Mouse (Mus musculus) hindlimb bud, embryonic 11.5 days (tissue): Measurements from ENCODE around the gene Bace1.
"Not testable (repeated sequence)": the region's sequence is repeated elsewhere in the genome, so short reads cannot be mapped to it uniquely, and the experiment has no call there.

Source experiments
- DNase-seq: peaks from one replicate; pipeline ENCODE4 v3.0.0-alpha.2; 2012; ENCODE audit warnings: low read depth, low spot score; ENCODE audit errors: extremely low spot score

Bace1 gene

DNA sequence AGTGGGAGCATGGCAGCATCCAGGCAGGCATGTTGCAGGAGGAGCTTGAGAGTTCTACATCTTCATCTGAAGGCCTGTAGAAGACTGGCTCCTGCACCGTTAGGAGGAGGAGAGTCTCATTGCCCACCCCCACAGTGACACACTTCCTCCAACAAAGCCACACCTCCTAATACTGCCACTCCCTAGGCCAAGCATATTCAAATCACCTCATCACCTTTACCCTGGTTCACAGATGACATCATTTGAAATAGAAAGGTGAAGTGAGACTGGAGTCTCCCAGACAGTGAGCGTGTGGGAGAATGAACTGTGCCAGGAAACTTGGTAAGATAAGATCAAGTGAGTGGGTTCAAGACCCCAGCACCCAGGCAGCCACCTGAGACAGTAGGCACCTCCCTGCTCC, 4.9 kb upstream of the Bace1 start:
- DNase-seq: no peak

DNA sequence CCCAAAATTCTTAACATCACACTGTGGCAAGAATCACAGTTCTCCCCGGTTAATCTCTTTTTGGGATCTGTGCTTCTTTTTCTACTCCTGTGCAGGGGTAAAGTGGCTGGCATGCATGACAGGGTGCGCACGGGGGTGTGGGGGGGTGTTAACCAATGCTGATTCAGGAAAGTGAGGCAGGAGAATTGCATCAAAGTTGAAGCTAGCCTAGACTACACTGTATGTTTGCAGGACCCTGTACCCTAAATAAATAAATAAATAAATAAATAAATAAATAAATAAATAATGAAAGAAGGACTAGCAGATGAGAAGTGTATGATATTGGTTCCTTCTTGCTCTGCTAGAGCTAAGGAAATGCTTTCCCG, 329 bp upstream of the Bace1 start:
- DNase-seq: no peak

DNA sequence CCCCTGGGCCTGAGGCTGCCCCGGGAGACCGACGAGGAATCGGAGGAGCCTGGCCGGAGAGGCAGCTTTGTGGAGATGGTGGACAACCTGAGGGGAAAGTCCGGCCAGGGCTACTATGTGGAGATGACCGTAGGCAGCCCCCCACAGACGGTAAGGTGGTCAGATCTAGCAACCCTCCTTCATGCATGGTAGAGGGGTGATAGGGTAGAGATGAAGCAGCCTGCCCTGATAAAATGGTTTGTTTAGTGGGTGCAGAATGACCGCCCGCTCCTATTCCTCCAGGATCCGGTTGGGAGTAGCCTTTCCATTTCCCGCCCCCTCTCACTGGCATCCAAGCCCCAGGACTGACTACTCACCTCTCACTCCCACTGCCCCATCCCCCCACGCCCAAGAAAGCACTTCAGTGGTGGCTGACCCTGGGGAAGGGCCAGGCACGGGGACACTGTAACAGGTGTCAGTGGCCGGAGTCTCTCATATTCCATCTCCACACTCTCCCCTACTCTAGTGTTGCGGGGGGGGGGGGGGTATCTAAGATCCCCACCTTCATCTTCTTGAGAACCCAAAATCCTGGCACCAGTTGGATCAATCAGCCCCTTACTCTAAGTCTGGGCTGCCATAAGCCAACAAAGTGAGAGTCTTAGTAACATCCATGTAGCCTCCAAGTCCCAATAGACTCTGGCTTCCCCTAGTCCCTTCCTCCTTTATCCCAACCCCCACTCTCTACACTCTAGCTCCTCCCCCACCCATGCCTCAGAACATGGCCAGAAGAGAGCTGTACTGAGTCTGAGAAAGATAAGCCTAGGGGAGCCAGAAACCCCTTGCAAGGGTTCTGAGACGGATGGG, 980 bp downstream of the Bace1 start:
- DNase-seq: no peak

DNA sequence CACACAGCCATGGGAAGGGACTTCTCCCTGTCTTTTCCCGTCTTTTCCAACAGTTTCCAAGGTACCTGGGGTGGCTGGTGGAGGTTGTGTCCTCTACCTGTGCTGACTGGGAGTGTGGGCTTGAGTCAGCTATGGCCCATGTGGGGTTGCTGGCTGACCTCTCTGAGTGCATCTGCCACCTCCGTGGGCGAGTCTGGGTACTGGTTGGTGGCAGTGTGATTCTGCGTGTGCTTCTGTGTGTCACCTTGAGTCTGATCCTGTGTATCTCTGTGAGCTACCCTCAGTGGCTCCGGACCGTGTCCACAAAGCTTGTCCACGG, 1.6 kb downstream of the Bace1 start:
- DNase-seq: no peak

DNA sequence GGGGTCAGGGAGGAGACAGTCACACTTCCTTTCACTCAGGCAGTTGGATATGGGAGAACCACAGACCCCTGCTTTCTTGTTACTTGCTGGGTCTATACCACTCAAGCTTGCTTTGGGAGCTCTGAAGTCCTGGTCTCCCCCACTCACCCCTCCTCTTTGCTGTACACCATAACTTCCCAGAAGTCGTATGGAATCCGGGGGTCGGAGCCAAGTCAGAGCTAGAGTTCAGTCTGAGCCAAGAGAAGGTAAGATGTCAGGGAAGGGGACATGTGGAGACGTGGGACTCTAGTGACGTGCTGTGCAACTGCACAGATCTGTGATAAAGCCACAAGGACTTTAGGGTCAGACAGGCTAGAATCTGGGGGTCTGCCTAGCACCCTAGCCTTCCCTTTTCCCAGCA, 2.0 kb downstream of the Bace1 start:
- no peak for DNase-seq

DNA sequence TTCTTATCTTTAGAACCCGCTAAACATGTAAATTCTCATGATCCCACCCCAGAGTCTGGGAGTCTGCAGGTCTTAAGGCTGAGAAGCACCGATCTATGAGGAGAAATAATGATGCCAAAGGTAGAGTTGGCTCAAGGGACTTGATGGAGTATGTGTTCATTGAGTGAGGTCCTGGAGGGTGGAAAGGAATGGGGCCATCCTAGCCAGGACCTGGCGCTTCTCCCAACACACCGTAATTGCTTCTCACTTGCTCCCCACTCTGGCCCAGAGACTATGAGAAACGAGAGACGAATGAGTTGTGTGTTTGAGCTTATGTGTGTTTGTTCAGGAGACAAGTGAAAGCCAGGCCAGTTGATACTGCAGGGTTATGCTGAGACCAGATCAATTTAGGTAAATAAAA, 3.1 kb downstream of the Bace1 start:
- no peak for DNase-seq

DNA sequence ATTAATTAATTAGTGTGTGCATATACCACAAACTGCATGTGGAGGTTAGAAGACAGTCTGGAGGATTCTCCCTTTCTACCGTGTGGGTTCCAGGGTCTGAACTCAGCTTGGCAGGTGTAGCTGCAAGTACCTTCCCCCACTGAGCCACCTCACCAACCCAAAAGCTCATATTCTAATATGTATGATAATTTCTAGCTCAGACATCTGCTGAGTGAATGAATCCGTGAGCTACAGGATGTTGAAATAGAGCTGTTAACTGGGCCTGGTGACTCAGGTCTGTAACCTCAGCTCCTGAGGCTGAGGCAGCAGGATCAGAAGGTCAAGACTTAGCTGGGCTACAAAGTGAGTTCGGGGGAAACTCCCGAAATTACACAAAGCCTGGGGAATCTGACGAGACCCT, 4.6 kb downstream of the Bace1 start:
- no peak for DNase-seq

DNA sequence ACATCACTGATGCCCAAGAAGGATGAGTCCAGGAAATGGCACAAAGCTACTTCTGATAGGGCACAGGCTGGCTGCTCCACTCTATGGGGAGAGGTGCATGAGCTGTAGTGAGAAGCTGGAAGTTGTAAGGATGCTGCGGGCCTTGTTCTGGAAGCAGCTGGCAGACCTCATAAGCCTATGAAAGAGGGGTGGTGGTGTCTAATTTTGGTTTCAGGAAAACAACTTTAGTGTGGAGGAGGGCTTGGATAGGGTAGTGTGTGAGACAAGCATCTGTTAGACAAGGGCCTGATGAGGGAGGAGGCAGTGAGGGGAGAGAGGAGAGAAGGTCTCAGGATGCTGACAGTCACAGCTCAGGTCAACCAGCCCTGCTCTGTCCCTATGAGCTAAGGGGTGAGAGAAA, 5.4 kb downstream of the Bace1 start:
- no peak for DNase-seq

DNA sequence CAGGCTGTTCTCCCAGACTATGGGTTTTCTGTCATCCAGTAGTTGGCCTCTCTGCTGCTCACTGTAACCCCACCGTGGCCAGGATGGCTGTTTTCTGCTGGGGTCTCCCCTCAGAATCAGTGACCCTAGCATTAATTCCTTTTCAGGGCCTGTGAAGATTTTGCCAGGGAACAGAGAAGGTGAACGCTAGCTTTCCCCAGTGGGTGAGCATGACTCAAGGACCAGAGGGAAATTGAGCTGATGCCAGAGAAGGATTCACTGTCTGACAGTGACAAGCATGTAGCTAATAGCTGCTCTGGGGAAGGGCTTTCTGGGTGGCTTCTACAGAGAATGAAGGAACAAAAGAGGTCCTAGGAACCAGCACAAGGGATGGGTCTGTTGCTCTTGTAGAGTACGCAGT, 7.2 kb downstream of the Bace1 start:
- DNase-seq: no peak

DNA sequence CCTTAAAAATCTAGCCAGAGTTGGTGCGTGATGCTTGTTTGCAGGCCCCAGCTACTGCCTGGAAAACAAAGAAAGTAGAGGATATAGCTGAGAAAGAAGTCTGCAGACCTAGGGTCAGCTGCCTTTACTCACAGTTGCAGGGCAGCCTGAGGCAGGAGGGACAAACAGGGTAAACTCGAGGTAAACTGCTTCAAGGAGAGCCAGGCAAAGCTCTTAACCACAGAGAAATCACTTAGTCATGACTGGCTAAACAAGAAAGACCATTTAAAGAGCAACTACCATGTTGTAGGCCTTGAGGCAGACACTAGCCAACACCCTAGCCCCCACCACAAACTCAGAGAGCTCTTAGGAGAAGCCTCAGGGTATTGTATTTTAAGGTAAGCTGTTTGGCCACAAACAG, 7.8 kb downstream of the Bace1 start:
- not testable (repeated sequence) for DNase-seq

DNA sequence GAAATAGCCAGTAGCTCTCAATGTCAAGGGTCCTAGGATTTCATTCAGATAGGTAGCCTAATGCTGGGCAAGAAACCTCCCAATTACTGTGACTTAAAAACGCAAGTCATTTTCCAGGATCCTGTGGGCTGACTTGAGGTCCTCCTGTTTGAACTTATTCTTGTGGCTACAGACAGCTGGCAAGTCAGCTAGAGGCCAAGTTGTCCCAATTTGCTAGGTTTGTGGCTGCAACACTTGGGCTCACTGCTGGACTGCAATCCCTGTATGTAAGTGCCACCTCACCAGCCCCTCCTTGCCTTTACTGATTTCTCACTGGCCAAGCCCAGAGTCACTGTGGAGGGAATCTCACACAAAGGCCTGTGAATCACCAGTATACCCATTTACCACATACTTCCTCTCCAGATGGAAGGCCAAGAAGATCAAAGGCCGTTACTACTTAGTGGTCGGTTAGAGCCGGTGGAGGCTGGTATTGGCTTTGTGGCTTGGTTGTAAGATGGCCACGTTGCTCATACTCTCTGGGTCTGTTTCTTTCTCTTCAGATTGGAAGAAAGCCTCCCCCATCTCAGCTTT, 8.6 kb downstream of the Bace1 start:
- DNase-seq: no peak

DNA sequence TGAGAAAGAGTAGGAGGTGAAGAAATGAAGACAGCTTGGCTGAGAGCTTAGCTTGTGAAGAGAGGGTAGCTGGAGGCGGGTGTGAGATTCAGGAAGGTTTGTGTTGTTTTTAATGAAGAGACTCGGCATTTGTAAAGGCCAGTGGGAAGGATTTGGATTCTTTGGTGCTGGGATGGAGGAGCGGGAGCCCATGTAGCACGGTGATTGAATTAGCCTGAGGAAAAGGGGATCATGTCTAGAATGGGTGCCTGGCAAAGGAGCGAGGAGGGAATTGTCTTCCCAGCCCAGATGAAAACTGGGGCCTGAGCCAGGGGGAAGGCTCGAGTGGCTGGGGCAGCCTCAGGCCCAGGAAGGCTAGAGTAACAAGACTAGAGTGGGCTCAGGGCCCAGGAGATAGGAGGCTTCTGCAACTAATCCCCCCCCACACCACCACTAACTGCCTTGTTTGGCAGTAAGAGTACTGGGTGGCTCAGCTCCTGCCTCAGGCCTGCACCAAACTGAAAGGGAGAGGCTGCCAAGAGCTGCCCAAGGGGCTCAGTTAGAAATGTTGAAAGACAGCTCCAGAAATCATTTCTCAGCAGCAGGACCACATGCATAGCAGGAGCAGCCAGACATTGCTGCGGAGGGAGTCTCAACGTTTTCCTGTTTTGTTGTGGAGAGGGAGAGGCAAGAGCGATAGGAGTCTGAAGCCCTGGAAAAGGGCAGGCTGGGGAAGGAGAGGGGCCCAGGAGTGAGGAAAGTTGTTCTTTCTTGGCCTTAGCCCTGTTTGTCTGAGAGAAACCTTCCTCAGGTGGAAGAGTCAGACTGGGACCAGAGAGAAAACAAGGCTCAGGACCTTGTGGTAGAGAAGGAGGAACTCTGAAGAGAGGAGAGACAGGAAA, 11.4 kb downstream of the Bace1 start:
- no peak for DNase-seq

DNA sequence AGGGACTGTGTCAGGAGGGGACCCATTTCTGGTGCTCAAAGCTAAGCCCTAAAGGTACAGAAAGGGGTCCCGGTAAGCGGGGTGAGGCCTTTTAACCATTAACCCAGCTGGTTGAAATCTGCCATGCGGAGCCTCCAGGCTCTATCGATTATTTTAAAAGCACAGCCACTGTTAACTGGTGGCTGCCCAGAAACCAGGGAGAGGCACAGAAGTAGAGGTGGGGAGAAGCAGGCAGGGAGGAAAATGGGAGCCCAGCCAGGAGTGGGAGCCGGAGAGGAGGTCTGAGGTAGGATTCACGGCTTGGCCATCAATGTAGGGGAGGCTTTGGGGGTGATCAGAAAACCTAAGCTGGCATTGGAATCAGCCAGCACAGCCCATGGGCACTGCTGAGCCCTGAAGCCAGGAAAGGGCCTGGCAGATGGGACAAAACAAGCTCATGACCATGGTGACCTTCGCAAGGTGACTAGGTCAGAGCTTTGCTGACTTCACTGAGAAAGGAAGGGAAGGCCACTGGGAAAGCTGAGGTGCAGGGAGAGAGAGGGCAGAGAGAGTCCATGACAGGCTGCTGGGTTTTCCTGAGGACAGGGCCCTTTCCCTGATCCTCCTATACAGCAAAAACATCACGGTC, 12.3 kb downstream of the Bace1 start:
- no peak for DNase-seq

DNA sequence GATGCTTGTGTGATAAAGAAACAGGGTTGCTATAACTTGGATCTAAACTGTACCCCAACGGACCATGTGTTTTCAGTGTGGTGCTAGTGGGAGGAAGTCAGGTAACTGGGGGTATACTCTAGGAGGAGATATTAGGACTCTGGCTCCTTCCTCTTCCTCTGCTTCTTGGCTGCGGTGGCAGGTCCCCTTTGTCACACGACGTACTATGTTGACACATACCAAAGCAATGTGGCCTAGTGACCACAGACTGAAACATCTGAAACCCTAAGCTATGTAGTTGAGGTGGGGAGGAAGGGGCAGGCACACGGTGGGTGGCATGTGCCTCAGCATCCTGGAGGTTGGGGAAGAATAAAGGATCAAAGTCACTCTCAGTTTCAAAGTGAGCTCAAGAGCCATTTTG, 12.9 kb downstream of the Bace1 start:
- DNase-seq: no peak

DNA sequence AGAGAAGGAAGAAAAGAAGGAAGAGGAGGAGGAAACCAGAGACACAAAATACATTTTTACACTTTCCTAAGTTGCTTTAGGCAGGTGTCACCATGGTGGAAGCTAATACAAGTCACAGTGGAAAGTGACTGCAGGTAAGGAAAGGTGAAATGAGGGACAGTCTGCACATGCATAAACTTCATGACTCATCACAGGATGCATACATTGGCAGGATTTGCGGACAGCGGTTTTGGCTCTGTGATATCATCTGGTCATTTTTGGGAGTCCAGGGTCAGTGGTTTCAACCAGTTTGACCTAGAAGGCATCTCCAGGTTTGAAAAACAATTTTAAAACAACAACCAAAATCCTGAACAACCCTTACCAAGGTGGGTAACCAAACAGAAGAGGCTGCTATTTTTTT, 13.4 kb downstream of the Bace1 start:
- DNase-seq: no peak

DNA sequence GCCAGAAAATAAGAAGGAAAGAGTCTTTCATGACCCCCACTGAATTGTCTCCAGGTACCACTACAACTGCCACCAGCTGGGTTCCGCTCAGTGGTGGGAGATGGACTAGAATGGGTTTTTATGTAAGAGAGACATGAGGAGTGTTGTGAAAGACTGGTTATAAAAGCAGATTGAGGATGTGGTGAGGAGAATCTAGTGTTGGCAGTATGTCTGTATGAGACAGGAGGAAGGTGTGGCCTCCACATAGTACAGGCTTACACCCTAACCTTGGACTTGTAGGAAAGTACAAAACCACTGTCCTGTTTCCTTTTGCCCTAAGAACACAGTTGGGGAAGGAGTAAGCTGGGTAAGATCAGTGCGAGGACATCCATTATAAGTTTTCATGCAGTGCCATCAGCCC, 15.3 kb downstream of the Bace1 start:
- no peak for DNase-seq

DNA sequence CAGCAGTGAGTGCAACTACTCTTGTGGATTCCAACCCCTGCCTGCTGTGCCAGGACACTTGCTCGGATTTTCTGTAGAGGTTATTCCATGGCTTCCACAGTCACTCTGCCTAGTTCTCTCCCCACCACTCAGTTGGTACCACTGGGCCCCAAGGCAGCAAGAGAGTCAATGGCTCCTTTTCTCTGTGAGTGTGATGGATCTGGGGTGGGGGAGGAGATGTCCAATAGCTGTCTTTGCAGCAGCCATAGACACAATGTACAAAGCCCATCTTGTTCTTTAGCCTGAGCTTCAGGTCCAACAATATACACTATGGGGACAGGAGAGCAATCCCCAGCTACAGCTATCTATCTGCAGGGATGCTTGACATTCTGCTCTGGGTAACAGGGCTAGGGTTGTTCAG, 15.8 kb downstream of the Bace1 start:
- no peak for DNase-seq

DNA sequence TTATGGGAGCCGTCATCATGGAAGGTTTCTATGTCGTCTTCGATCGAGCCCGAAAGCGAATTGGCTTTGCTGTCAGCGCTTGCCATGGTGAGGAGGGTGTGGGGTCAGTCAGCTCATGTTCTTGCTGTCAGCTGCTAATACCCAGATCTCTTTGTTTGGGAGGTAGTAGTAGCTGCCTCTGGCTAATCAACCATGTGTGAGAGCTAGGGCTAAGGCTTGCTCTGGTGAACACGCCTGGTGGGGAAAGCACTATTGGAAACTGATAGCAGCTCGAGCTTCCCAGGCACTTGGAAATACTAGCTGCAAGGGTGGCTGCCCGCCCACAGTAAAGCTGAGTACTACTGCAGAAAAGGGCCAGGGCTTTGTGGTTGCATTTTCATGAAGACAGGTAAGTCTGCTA, 21.0 kb downstream of the Bace1 start:
- DNase-seq: no peak

DNA sequence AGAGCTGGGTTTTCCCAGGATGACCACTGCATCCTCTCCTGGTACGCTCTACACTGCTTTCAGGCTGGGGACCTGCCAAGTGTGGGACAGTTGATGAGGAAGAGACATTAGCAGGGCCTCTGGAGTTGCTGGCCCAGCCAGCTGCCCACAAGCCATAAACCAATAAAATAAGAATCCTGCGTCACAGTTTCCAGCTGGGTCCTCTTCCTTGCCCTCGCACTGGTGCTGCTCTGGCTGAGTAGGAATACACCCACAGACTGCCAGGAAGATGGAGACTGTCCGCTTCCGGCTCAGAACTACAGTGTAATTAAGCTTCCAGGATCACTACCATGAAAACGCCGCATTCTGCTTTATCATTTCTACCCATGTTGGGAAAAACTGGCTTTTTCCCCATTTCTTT, 23.4 kb downstream of the Bace1 start:
- DNase-seq: no peak

DNA sequence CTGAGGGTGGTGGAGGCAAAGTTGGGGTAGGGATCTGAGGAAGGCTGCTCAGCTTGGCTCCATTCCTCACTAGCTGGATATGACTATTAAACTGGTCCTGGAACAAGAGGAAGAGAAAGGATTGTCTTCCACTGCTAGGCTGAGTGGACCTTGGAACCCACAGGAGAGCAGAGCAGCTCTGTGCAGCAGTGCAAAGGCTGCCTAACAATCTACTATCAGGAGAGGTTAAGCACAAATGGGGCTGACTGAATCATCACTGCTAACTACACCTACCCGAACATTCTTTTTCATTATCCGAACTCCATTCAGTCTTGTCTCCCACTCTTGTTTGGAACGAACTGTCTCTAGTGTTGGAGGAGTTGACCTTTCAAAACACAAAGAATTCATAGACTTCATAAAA, 30.8 kb downstream of the Bace1 start:
- no peak for DNase-seq

DNA sequence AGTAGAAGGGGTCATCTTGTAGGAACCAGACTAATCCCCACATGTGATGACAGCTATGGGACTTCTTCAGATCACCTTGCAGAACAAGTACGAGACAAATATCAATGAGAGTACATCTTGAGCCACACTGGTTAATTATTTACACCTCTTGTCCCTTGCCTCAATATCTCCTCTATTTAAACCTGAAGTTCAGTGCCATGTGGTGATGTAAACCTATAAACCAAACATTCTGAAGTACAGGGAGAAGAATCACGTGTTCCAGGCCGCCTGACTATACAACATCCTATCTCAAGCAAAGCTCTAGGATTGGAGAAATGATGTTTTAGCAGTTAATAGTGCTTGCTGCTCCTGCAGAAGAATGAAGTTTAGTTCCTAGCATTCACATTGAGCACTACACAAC, 31.9 kb downstream of the Bace1 start:
- no peak for DNase-seq

DNA sequence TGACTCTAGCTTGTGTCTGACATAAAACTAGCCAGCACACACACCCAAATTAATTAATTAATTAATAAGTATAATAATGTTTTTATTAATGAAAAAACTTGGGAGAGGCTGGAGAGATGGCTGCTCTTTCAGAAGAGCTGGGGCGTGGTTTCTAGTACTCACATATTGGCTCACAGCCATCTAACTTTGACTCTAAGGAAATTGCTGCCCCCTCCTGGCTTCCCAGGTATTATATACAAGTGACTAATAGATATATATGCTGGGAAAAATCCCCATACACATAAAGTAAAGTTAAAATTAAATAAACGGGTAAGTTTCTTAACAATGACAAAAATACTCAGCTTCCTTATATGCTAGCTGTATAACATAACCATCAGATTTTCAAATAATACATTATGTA, 39.5 kb downstream of the Bace1 start:
- DNase-seq: no peak
